Mouse (Mus musculus) liver, adult 2 months (tissue): ENCODE results near the gene Tmem50a. TPM values are rescaled to one million over a fixed set of nuclear protein-coding genes. Genes with fewer than 3 reads are reported as not detected.

Experiments used
- DNase-seq: peaks from one replicate; pipeline ENCODE4 v3.0.0-alpha.2; 2011; ENCODE audit warnings: low read depth, low spot score; ENCODE audit errors: extremely low read depth
- H3K27ac ChIP-seq: fragments of 200-500 bp; replicated peaks from 2 replicates; pipeline ENCODE4 v1.5.1; 2012; ENCODE audit warnings: low read depth, mild to moderate bottlenecking, control low read depth, inconsistent platforms, low read length; ENCODE audit not compliant: insufficient read depth
- H3K27me3 ChIP-seq: fragments of 200-500 bp; 2 replicates; pipeline ENCODE4 v1.6.1; 2012; ENCODE audit warnings: mild to moderate bottlenecking, moderate library complexity, low read length, inconsistent platforms; ENCODE audit not compliant: control insufficient read depth, insufficient read depth
- H3K36me3 ChIP-seq: fragments of 200-500 bp; 2 replicates; pipeline ENCODE4 v1.6.1; 2012; ENCODE audit warnings: low read length, inconsistent platforms; ENCODE audit not compliant: control insufficient read depth, insufficient read depth
- H3K4me1 ChIP-seq: fragments of 200-500 bp; 2 replicates; pipeline ENCODE4 v1.6.1; 2011; ENCODE audit warnings: low read length; ENCODE audit not compliant: control insufficient read depth, insufficient read depth
- H3K4me3 ChIP-seq: fragments of 200-500 bp; 2 replicates; pipeline ENCODE4 v1.5.1; 2011; ENCODE audit warnings: low read depth, mild to moderate bottlenecking, control low read depth, low read length, moderate library complexity; ENCODE audit not compliant: insufficient read depth
- H3K79me2 ChIP-seq: fragments of 200-500 bp; 2 replicates; pipeline ENCODE4 v1.6.1; 2012; ENCODE audit warnings: inconsistent platforms, mild to moderate bottlenecking, low read length, moderate library complexity; ENCODE audit not compliant: control insufficient read depth, insufficient read depth
- H3K9ac ChIP-seq: fragments of 200-500 bp; 2 replicates; pipeline ENCODE4 v1.6.1; 2012; ENCODE audit warnings: low read depth, mild to moderate bottlenecking, control low read depth, inconsistent platforms, low read length
- CTCF ChIP-seq: fragments of 200-500 bp; IDR thresholded peaks from 2 replicates; pipeline ENCODE4 v1.5.1; 2011; ENCODE audit warnings: low read depth, low read length, control low read depth
- POLR2A ChIP-seq: fragments of 200-500 bp; IDR thresholded peaks from 2 replicates; pipeline ENCODE4 v1.6.1; 2011; ENCODE audit warnings: low read length, control low read depth; ENCODE audit not compliant: insufficient read depth; ENCODE audit errors: extremely low read depth
- WGBS: fragments of 180-500 bp; shearing (Covaris S2); methylation state at CpG from one replicate; pipeline ENCODE4 v1.1.7; 2018; 5-methylcytosine and 5-hydroxymethylcytosine counted together
- polyA plus RNA-seq: library from polyadenylated mRNA; depleted of rRNA; stranded (reverse); fragments of >200 nt; gene quantifications from 2 replicates; pipeline ENCODE4 v1.2.3, GENCODE M21; 2012; rRNA removed
- total RNA-seq: library from RNA; depleted of rRNA; stranded (reverse); fragments of >200 nt; gene quantifications from 2 replicates; pipeline ENCODE4 v1.2.3, GENCODE M21; 2014; rRNA removed

Tmem50a gene
- total and polyA plus RNA-seq, 2 experiments: 90.6 to 115 TPM

GRCm38 (mm10) chr4:134851876-134852275 lies 62.9 kb downstream of the Tmem50a start:
- TF ChIP-seq CTCF: no peak
- no peak for TF ChIP-seq POLR2A
- Histone ChIP-seq H3K4me1 (peaks cover 13% of the 10 kb centered on the region), H3K4me3 (peak overlapping the region; percentile 34; the same call in 1 of the 2 replicates), H3K36me3 (no peaks in the 10 kb centered on the region), H3K79me2 (peaks cover 17% of the 10 kb centered on the region; the same call in 1 of the 2 replicates), H3K27me3 (no peaks in the 10 kb centered on the region), H3K27ac (no peak overlapping the region; the same call in 1 of the 2 replicates), H3K9ac (peak overlapping the region; percentile 97; the same call in 1 of the 2 replicates)
- WGBS: 16% methylated on average over 14 of the region's 14 CpGs
- DNase-seq: no peak

GRCm38 (mm10) chr4:134851236-134851635 lies 63.6 kb downstream of the Tmem50a start:
- Histone ChIP-seq H3K4me3 (no peak overlapping the region), H3K27me3 (no peaks in the 10 kb centered on the region), H3K27ac (no peak overlapping the region), H3K9ac (no peak overlapping the region), H3K79me2 (peaks cover 19% of the 10 kb centered on the region; the same call in 1 of the 2 replicates), H3K4me1 (peaks cover 17% of the 10 kb centered on the region), H3K36me3 (no peaks in the 10 kb centered on the region)
- no peak for DNase-seq
- TF ChIP-seq CTCF (no peak), POLR2A (no peak)
- 89% methylated on average over 2 of the region's 2 CpGs for WGBS

GRCm38 (mm10) chr4:134850551-134850950 lies 64.3 kb downstream of the Tmem50a start:
- TF ChIP-seq POLR2A: no peak
- TF ChIP-seq CTCF: no peak
- Histone ChIP-seq H3K4me3 (no peak overlapping the region), H3K4me1 (peaks cover 20% of the 10 kb centered on the region), H3K9ac (no peak overlapping the region), H3K27me3 (no peaks in the 10 kb centered on the region), H3K27ac (no peak overlapping the region), H3K79me2 (peaks cover 22% of the 10 kb centered on the region; the same call in 1 of the 2 replicates), H3K36me3 (no peaks in the 10 kb centered on the region)
- DNase-seq: no peak
- WGBS: 57% methylated on average over 4 of the region's 4 CpGs

Other genes with a start within 250 kb of the Tmem50a start
- gene Man1c1, start 210.7 kb downstream of the Tmem50a start, total RNA-seq: 1.1 and 1.3 TPM in 2 replicates
- 0.86 and 1.1 TPM in 2 replicates for gene Man1c1, start 210.7 kb downstream of the Tmem50a start, polyA plus RNA-seq
- 6.5 and 7.4 TPM in 2 replicates for gene Ldlrap1, start 147.0 kb downstream of the Tmem50a start, total RNA-seq
- 19.8 and 21.1 TPM in 2 replicates for gene Ldlrap1, start 147.0 kb downstream of the Tmem50a start, polyA plus RNA-seq
- 22.3 and 28.0 TPM in 2 replicates for gene Maco1, start 61.7 kb downstream of the Tmem50a start, total RNA-seq
- 6.4 and 7.3 TPM in 2 replicates for gene Maco1, start 61.7 kb downstream of the Tmem50a start, polyA plus RNA-seq
- not detected in 2 replicates for gene Rhd, start 50.5 kb downstream of the Tmem50a start, total RNA-seq
- gene Rhd, start 50.5 kb downstream of the Tmem50a start, polyA plus RNA-seq: not detected in 2 replicates
- gene Rsrp1, start 8.6 kb upstream of the Tmem50a start, total RNA-seq: 200 and 206 TPM in 2 replicates
- gene Rsrp1, start 8.6 kb upstream of the Tmem50a start, polyA plus RNA-seq: 345 and 403 TPM in 2 replicates
- gene Syf2, start 15.9 kb upstream of the Tmem50a start, total RNA-seq: 34.4 and 48.0 TPM in 2 replicates
- 11.8 and 12.2 TPM in 2 replicates for gene Syf2, start 15.9 kb upstream of the Tmem50a start, polyA plus RNA-seq
- gene Runx3, start 205.6 kb upstream of the Tmem50a start, total RNA-seq: under 0.01 and 0.40 TPM in 2 replicates
- 0.17 and 0.18 TPM in 2 replicates for gene Runx3, start 205.6 kb upstream of the Tmem50a start, polyA plus RNA-seq